8 mouse cellular contexts compared by ENCODE assay signal in the genomic region with DNA sequence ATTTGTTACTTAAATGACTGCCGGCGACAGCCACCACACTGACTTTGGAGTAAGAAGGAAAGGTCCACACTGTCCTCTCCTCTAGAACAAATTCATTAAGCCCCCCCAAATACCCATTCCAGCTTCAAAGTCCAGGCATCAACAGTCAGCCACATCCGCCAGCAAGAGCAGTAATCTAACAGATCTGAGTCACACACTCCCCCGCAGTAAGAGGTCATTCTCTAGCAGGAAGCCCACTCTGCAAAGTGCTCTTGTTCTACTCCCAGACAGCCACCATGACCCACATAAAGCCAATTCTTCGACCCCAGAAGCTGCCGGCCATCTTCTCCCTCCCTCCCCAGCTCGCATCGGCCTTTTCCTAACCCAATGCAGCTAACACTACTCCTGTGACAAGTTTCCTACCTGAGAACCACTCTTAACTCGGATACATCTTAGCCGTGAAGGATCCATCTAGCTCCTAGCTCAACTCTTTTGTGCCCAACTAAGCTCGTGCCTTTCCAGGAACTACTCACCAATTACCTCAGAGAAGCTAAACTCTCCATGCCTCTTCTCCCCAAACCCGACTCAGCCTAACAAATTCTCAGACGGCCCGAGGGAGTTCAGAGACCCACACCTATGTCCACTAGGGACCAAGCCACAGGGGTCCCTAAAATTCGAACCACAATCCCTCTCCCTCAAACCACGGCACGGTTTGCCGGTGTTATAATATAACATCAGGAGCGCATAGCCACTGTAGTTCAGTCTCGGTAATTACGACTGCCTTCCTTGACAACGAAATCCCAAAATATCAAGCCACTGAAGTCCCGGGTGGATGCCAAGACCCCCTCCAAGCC. TPM values are rescaled to one million over a fixed set of nuclear protein-coding genes. Genes with fewer than 3 reads are reported as not detected.
DNase-seq lines count a peak whose midpoint lies in the region; ATAC-seq lines count a peak whose summit lies in the region.

No protein-coding gene starts in this region.

- no peaks in the 10 kb centered on the region for H3K36me3 ChIP-seq in lung, embryonic 15.5 days
- no peaks in the 10 kb centered on the region for H3K36me3 ChIP-seq in embryonic facial prominence, embryonic 11.5 days (replicated peaks; ENCODE audit: control insufficient read depth, insufficient read depth, low read depth, low read length)
- H3K36me3 ChIP-seq in hindbrain, embryonic 13.5 days = no peaks in the 10 kb centered on the region
- H3K36me3 ChIP-seq in liver, embryonic 15.5 days (replicated peaks) = no peaks in the 10 kb centered on the region
- H3K36me3 ChIP-seq in neural tube, embryonic 15.5 days = no peaks in the 10 kb centered on the region

- peaks cover 12% of the 10 kb centered on the region for H3K4me1 ChIP-seq in lung, embryonic 15.5 days
- no peaks in the 10 kb centered on the region for H3K4me1 ChIP-seq in embryonic facial prominence, embryonic 11.5 days (ENCODE audit: control insufficient read depth, insufficient read depth, low read length)
- peaks cover 26% of the 10 kb centered on the region for H3K4me1 ChIP-seq in hindbrain, embryonic 13.5 days (replicated peaks)
- peaks cover 38% of the 10 kb centered on the region for H3K4me1 ChIP-seq in liver, embryonic 15.5 days (replicated peaks)
- peaks cover 26% of the 10 kb centered on the region for H3K4me1 ChIP-seq in neural tube, embryonic 15.5 days

- WGBS in lung, embryonic 15.5 days = 5% methylated on average over 23 of the region's 23 CpGs
- 8% methylated on average over 23 of the region's 23 CpGs for WGBS in embryonic facial prominence, embryonic 11.5 days
- WGBS in hindbrain, embryonic 13.5 days = 9% methylated on average over 23 of the region's 23 CpGs
- WGBS in liver, embryonic 15.5 days (ENCODE audit: insufficient replicate concordance) = 6% methylated on average over 23 of the region's 23 CpGs
- 7% methylated on average over 23 of the region's 23 CpGs for WGBS in neural tube, embryonic 15.5 days

- no peak for DNase-seq in lung, postnatal 14 days
- peak; percentile 23 for DNase-seq in MEL-GATA-1-ER (ENCODE audit: extremely low read depth, low read depth)
- DNase-seq in embryonic facial prominence, embryonic 11.5 days (ENCODE audit: low spot score) = peak; percentile 7

- peak overlapping the region; percentile 93 for H3K27ac ChIP-seq in lung, embryonic 15.5 days
- H3K27ac ChIP-seq in embryonic facial prominence, embryonic 11.5 days (replicated peaks; ENCODE audit: low read depth, low read length) = peak overlapping the region; percentile 84
- peak overlapping the region; percentile 84 for H3K27ac ChIP-seq in hindbrain, embryonic 13.5 days
- H3K27ac ChIP-seq in liver, embryonic 15.5 days (replicated peaks) = peak overlapping the region; percentile 80
- peak overlapping the region; percentile 88 for H3K27ac ChIP-seq in neural tube, embryonic 15.5 days (replicated peaks)

- H3K4me3 ChIP-seq in lung, embryonic 15.5 days = peak overlapping the region; percentile 87
- H3K4me3 ChIP-seq in embryonic facial prominence, embryonic 11.5 days (ENCODE audit: low read depth, low read length) = peak overlapping the region; percentile 98
- peak overlapping the region; percentile 84 for H3K4me3 ChIP-seq in hindbrain, embryonic 13.5 days
- H3K4me3 ChIP-seq in liver, embryonic 15.5 days (replicated peaks) = peak overlapping the region; percentile 98
- H3K4me3 ChIP-seq in neural tube, embryonic 15.5 days (replicated peaks) = peak overlapping the region; percentile 95

- H3K27me3 ChIP-seq in lung, embryonic 15.5 days = no peaks in the 10 kb centered on the region
- no peaks in the 10 kb centered on the region for H3K27me3 ChIP-seq in embryonic facial prominence, embryonic 11.5 days (ENCODE audit: control insufficient read depth, insufficient read depth, low read length)
- H3K27me3 ChIP-seq in hindbrain, embryonic 13.5 days = 0 out of 2 replicates have a peak, but pooled peaks cover 3% of the 10 kb centered on the region
- H3K27me3 ChIP-seq in liver, embryonic 15.5 days = no peaks in the 10 kb centered on the region
- H3K27me3 ChIP-seq in neural tube, embryonic 15.5 days (replicated peaks) = no peaks in the 10 kb centered on the region

- peak overlapping the region; percentile 79 for H3K4me2 ChIP-seq in lung, embryonic 15.5 days
- peak overlapping the region; percentile 84 for H3K4me2 ChIP-seq in embryonic facial prominence, embryonic 11.5 days (ENCODE audit: low read depth, low read length)
- peak overlapping the region; percentile 89 for H3K4me2 ChIP-seq in hindbrain, embryonic 13.5 days
- peak overlapping the region; percentile 79 for H3K4me2 ChIP-seq in liver, embryonic 15.5 days
- peak overlapping the region; percentile 81 for H3K4me2 ChIP-seq in neural tube, embryonic 15.5 days

- peak overlapping the region; percentile 97 for H3K9ac ChIP-seq in lung, embryonic 15.5 days
- H3K9ac ChIP-seq in embryonic facial prominence, embryonic 11.5 days (replicated peaks; ENCODE audit: low read length) = peak overlapping the region; percentile 99
- H3K9ac ChIP-seq in hindbrain, embryonic 13.5 days = peak overlapping the region; percentile 98
- peak overlapping the region; percentile 99 for H3K9ac ChIP-seq in liver, embryonic 15.5 days
- peak overlapping the region; percentile 100 for H3K9ac ChIP-seq in neural tube, embryonic 15.5 days (replicated peaks)

- ATAC-seq in lung, embryonic 15.5 days (ENCODE audit: borderline replicate concordance, extremely low read depth, low FRiP score, low TSS enrichment) = no peak
- ATAC-seq in embryonic facial prominence, embryonic 11.5 days (replicated peaks; ENCODE audit: insufficient number of reproducible peaks, low FRiP score, low TSS enrichment, low read depth) = peak; percentile 61; the same call in 1 of the 2 replicates
- peak; percentile 22; the same call in 1 of the 2 replicates for ATAC-seq in hindbrain, embryonic 13.5 days (ENCODE audit: low FRiP score)
- no peak for ATAC-seq in liver, embryonic 15.5 days (ENCODE audit: insufficient read depth)
- ATAC-seq in neural tube, embryonic 15.5 days (ENCODE audit: low FRiP score) = 0 out of 2 replicates have a peak, but pooled peaks have one; percentile 11
- ATAC-seq in cerebellum, adult (ENCODE audit: insufficient number of reproducible peaks, low FRiP score, low TSS enrichment) = no peak; the same call in 1 of the 2 replicates

- no peaks in the 10 kb centered on the region for H3K9me3 ChIP-seq in lung, embryonic 15.5 days
- no peaks in the 10 kb centered on the region for H3K9me3 ChIP-seq in embryonic facial prominence, embryonic 11.5 days (replicated peaks; ENCODE audit: control insufficient read depth, low read length)
- no peaks in the 10 kb centered on the region for H3K9me3 ChIP-seq in hindbrain, embryonic 13.5 days
- H3K9me3 ChIP-seq in liver, embryonic 15.5 days (replicated peaks) = no peaks in the 10 kb centered on the region
- H3K9me3 ChIP-seq in neural tube, embryonic 15.5 days (replicated peaks) = no peaks in the 10 kb centered on the region

RNA-seq across cellular contexts. Expression of a gene that starts 0.8 kb away (rescaled TPM):
- polyA plus RNA-seq in lung, embryonic 15.5 days (2015; fragmentation: Nextera tagmentation; extraction: Ambion mirVana) = 6.6 and 7.1 TPM in 2 replicates
- 5.2 and 5.8 TPM in 2 replicates for polyA plus RNA-seq in embryonic facial prominence, embryonic 11.5 days (2014; fragmentation: Nextera tagmentation; extraction: Ambion mirVana)
- polyA plus RNA-seq in hindbrain, embryonic 13.5 days (2015; fragmentation: Nextera tagmentation; extraction: Ambion mirVana) = 8.2 and 8.8 TPM in 2 replicates
- polyA plus RNA-seq in liver, embryonic 15.5 days (2015; fragmentation: Nextera tagmentation; extraction: Ambion mirVana) = 1.8 and 2.0 TPM in 2 replicates
- 6.4 and 7.1 TPM in 2 replicates for polyA plus RNA-seq in neural tube, embryonic 15.5 days (2015; fragmentation: Nextera tagmentation; extraction: Ambion mirVana)

RNA-seq across cellular contexts. Expression of a gene that starts 33.5 kb away (rescaled TPM):
- polyA plus RNA-seq in lung, embryonic 15.5 days (2015; fragmentation: Nextera tagmentation; extraction: Ambion mirVana) = 17.4 and 18.4 TPM in 2 replicates
- polyA plus RNA-seq in embryonic facial prominence, embryonic 11.5 days (2014; fragmentation: Nextera tagmentation; extraction: Ambion mirVana) = 25.9 and 27.9 TPM in 2 replicates
- polyA plus RNA-seq in hindbrain, embryonic 13.5 days (2015; fragmentation: Nextera tagmentation; extraction: Ambion mirVana) = 19.7 and 21.8 TPM in 2 replicates
- polyA plus RNA-seq in liver, embryonic 15.5 days (2015; fragmentation: Nextera tagmentation; extraction: Ambion mirVana) = 10.9 and 12.0 TPM in 2 replicates
- 15.9 and 17.3 TPM in 2 replicates for polyA plus RNA-seq in neural tube, embryonic 15.5 days (2015; fragmentation: Nextera tagmentation; extraction: Ambion mirVana)

Comparison
In these comparisons a context has a peak if more than half of its experiments do, and no peak if none do; other contexts are left out.
1. ATAC-seq: peak in embryonic facial prominence, embryonic 11.5 days (single experiment), hindbrain, embryonic 13.5 days (single experiment) and neural tube, embryonic 15.5 days (single experiment); none in lung, embryonic 15.5 days (single experiment), liver, embryonic 15.5 days (single experiment) and cerebellum, adult (single experiment).
2. Peak in every context shown above with its lines, with median percentiles within 50 percentile points of each other: H3K27ac ChIP-seq, H3K4me2 ChIP-seq, H3K4me3 ChIP-seq and H3K9ac ChIP-seq.